Mouse (Mus musculus): ENCODE measurements around the gene Brd2.

GRCm38 (mm10) chr17:34116736-34117370 is 5.6 kb downstream of the Brd2 start:
- TF ChIP-seq GATA1 (IDR thresholded peaks at IDR 0.05; ENCODE audit: borderline replicate concordance, low read length) (no peak), CTCF (IDR thresholded peaks at IDR 0.05; ENCODE audit: low read depth, low read length) (no peak), TAL1 (conservative IDR thresholded peaks at IDR 0.05; ENCODE audit: low read depth, low read length) (no peak)

Measured in G1E (cell line).